Mouse (Mus musculus): ENCODE results near the gene Acr. TPM values are rescaled to one million over a fixed set of nuclear protein-coding genes. Genes with fewer than 3 reads are reported as not detected.

Acr gene
- polyA plus RNA-seq, 1 experiment from 2014 or later, result 1.0 TPM

DNA sequence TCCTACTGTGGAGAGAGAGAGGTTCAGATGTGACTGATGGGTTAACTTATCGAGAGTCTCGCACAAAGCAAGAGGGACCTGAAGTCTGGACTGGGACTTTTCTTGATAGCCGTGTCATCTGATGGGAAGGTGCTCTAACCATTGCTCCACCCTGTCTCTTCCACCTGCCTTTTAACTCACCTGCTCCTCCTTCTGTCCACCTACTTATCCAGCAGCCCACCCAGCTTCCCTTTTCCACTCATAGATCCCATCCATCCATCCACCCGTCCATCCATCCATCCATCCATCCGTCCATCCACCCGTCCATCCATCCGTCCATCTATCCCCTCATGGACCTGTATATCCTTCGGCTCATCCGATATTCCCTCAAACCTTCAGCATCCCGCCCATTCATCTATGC, 39.2 kb upstream of the Acr start:
- H3K27me3 ChIP-seq (replicated peaks), result peaks cover 19% of the 10 kb centered on the region
- no peak overlapping the region for H3K4me2 ChIP-seq (replicated peaks)
- no peaks in the 10 kb centered on the region for H3K9me3 ChIP-seq
- no peak overlapping the region for H3K9ac ChIP-seq
- H3K4me3 ChIP-seq, result no peak overlapping the region
- H3K4me1 ChIP-seq, result peaks cover 22% of the 10 kb centered on the region
- H3K27ac ChIP-seq, result no peak overlapping the region
- no peaks in the 10 kb centered on the region for H3K36me3 ChIP-seq
- no peak for ATAC-seq (ENCODE audit: low FRiP score, low read depth)
- WGBS, result 93% methylated on average over 10 of the region's 10 CpGs

DNA sequence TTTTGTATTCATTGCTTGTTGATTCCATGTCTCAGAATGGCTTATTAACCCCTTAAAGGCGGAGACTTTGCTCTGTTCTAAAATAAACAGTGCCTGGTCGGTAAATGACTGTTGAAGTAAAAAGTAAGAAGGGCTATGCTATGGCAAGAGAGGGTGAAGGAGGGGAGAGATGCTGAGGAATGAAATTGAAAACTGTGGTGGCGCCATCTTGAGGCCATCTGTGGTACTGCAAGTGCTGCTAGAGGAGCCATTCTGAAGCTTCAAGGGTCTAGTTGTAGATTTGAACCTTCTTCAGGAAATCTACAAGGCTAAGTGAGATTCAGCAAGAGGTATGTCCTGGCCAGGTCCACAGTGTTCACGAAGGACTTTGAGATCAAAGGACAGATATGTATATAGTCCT, 37.8 kb upstream of the Acr start:
- H3K9ac ChIP-seq, result no peak overlapping the region
- no peak for ATAC-seq (ENCODE audit: low FRiP score, low read depth)
- 5% methylated on average over 4 of the region's 4 CpGs for WGBS
- H3K36me3 ChIP-seq, result no peaks in the 10 kb centered on the region
- H3K27me3 ChIP-seq (replicated peaks), result 0 out of 2 replicates have a peak, but pooled peaks cover 6% of the 10 kb centered on the region
- no peaks in the 10 kb centered on the region for H3K9me3 ChIP-seq
- no peak overlapping the region for H3K4me2 ChIP-seq (replicated peaks)
- H3K4me3 ChIP-seq, result no peak overlapping the region
- no peak overlapping the region for H3K27ac ChIP-seq
- H3K4me1 ChIP-seq, result peaks cover 18% of the 10 kb centered on the region

DNA sequence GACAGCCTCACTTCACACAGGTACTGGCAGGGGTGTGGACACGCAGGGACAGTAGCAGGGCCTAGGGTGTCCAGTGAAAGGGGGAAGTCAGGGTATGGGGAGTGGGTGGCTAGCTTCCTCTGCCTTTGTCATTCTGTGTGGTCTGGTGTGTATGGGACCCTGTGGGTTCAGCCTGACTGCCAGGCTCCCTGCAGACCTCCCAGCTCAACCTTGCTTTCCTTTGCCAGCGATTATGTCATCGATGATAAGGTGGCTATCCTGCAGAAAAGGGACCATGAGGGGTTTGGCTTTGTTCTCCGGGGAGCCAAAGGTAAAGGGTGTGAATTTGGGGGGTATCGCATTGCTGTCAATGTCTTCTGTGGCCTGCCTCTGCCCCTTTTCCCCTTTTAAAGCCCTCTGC, 36.7 kb upstream of the Acr start:
- Histone ChIP-seq H3K4me3 (no peak overlapping the region), H3K4me1 (peaks cover 18% of the 10 kb centered on the region), H3K4me2 (replicated peaks) (no peak overlapping the region), H3K9me3 (no peaks in the 10 kb centered on the region), H3K27me3 (replicated peaks) (no peaks in the 10 kb centered on the region), H3K27ac (no peak overlapping the region), H3K9ac (no peak overlapping the region), H3K36me3 (no peaks in the 10 kb centered on the region)
- ATAC-seq (ENCODE audit: low FRiP score, low read depth), result no peak
- WGBS, result 89% methylated on average over 5 of the region's 5 CpGs

- Histone ChIP-seq H3K36me3 (no peaks in the 10 kb centered on the region), H3K4me2 (replicated peaks) (peak overlapping the region; percentile 60), H3K4me3 (peak overlapping the region; percentile 28), H3K9ac (peak overlapping the region; percentile 51), H3K9me3 (no peaks in the 10 kb centered on the region), H3K27ac (peak overlapping the region; percentile 28; the same call in 1 of the 2 replicates), H3K4me1 (peaks cover 18% of the 10 kb centered on the region), H3K27me3 (replicated peaks) (no peaks in the 10 kb centered on the region)
- ATAC-seq (ENCODE audit: low FRiP score, low read depth), result peak; percentile 88
- WGBS, result 26% methylated on average over 29 of the region's 29 CpGs
Observed at GRCm38 (mm10) chr15:89532026-89532923, 35.9 kb upstream of the Acr start.

GRCm38 (mm10) chr15:89532924-89533842, 34.9 kb upstream of the Acr start:
- peaks cover 18% of the 10 kb centered on the region for H3K4me1 ChIP-seq
- peak overlapping the region; percentile 28 for H3K4me3 ChIP-seq
- no peaks in the 10 kb centered on the region for H3K9me3 ChIP-seq
- 74% methylated on average over 23 of the region's 23 CpGs for WGBS
- no peaks in the 10 kb centered on the region for H3K27me3 ChIP-seq (replicated peaks)
- H3K36me3 ChIP-seq, result no peaks in the 10 kb centered on the region
- peak overlapping the region; percentile 51 for H3K9ac ChIP-seq
- ATAC-seq (ENCODE audit: low FRiP score, low read depth), result peak; percentile 71
- peak overlapping the region; percentile 60 for H3K4me2 ChIP-seq (replicated peaks)
- peak overlapping the region; percentile 28; the same call in 1 of the 2 replicates for H3K27ac ChIP-seq

DNA sequence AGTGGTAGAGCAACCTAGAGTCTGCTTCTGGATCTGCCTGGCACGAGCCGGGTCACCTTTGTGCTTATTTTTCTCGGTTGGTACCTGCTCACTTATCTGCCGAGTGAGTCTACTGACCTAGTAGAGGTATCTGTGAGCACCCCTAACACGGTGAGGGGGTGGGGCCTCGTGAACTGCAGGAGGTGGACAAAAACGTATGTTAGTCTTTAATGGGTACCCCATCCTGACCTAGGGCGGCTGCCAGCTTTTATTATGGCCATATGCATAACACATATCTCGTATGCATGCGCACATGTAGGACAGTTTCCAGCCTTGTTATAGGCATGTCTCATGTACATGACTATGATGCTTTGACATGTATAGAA, 34.3 kb upstream of the Acr start:
- Histone ChIP-seq H3K4me1 (peaks cover 18% of the 10 kb centered on the region), H3K9me3 (no peaks in the 10 kb centered on the region), H3K36me3 (no peaks in the 10 kb centered on the region), H3K4me2 (replicated peaks) (peak overlapping the region; percentile 60), H3K9ac (no peak overlapping the region), H3K4me3 (no peak overlapping the region), H3K27ac (no peak overlapping the region), H3K27me3 (replicated peaks) (no peaks in the 10 kb centered on the region)
- no peak for ATAC-seq (ENCODE audit: low FRiP score, low read depth)
- 88% methylated on average over 10 of the region's 10 CpGs for WGBS

DNA sequence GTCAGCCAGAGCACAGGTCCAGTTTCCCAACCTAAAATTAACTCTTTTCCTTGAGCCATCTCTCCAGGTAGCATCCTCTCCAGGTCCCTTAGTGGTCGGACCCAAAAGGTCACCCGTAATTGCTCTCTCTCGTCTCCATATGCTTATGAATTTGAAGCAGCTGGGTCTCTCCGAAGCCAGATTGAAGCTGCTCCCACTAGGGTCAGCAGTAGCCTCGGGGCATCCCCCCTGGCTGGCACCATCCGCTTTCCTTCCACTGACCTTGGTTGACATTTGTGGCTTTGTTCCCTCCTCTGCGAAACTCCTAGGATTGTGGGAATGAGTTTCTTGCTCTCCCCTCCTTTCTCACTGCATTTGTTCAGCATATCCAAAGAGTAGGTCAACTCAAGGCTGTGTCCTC, 24.0 kb upstream of the Acr start:
- Histone ChIP-seq H3K9ac (no peak overlapping the region), H3K27me3 (replicated peaks) (peaks cover 23% of the 10 kb centered on the region), H3K4me2 (replicated peaks) (no peak overlapping the region), H3K4me1 (peaks cover 18% of the 10 kb centered on the region), H3K36me3 (peaks cover 21% of the 10 kb centered on the region), H3K27ac (no peak overlapping the region), H3K4me3 (no peak overlapping the region), H3K9me3 (no peaks in the 10 kb centered on the region)
- ATAC-seq (ENCODE audit: low FRiP score, low read depth), result no peak
- WGBS, result 88% methylated on average over 7 of the region's 7 CpGs

DNA sequence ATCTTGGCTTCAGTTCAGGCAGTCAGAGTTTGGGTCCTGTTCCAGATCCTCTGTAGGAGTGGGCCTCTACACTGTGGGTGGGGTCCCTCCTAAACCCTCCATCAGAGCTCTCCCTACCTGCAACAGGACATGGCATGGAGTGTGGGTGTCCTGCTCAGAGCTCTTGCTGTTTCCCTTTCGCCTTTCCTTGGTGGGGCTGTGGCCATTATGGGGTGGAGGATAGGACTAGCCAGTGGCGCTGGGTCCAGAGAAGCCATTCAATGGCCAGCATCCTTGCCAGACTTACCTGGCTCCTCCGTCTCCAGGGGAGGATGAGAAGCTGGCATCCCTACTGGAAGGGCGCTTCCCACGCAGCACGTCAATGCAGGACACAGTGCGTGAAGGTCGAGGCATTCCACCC, 20.8 kb upstream of the Acr start:
- Histone ChIP-seq H3K27me3 (replicated peaks) (peaks cover 23% of the 10 kb centered on the region), H3K4me1 (peaks cover 18% of the 10 kb centered on the region), H3K4me3 (peak overlapping the region; percentile 25; the same call in 1 of the 2 replicates), H3K36me3 (peaks cover 22% of the 10 kb centered on the region), H3K27ac (no peak overlapping the region), H3K9me3 (no peaks in the 10 kb centered on the region), H3K9ac (peak overlapping the region; percentile 14; the same call in 1 of the 2 replicates), H3K4me2 (replicated peaks) (peak overlapping the region; percentile 61)
- no peak for ATAC-seq (ENCODE audit: low FRiP score, low read depth)
- WGBS, result 53% methylated on average over 8 of the region's 8 CpGs

DNA sequence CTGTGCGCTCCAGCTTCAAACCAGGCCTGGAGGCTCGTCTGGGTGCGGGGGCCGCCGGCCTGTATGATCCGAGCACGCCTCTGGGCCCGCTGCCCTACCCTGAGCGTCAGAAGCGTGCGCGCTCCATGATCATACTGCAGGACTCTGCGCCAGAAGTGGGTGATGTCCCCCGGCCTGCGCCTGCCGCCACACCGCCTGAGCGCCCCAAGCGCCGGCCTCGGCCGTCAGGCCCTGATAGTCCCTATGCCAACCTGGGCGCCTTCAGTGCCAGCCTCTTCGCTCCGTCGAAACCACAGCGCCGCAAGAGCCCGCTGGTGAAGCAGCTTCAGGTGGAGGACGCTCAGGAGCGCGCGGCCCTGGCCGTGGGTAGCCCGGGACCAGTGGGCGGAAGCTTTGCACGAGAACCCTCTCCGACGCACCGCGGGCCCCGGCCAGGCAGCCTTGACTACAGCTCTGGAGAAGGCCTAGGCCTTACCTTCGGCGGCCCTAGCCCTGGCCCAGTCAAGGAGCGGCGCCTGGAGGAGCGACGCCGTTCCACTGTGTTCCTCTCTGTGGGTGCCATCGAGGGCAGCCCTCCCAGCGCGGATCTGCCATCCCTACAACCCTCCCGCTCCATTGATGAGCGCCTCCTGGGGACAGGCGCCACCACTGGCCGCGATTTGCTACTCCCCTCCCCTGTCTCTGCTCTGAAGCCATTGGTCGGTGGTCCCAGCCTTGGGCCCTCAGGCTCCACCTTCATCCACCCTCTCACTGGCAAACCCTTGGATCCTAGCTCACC, 20.1 kb upstream of the Acr start:
- peak; percentile 86 for ATAC-seq (ENCODE audit: low FRiP score, low read depth)
- WGBS, result 5% methylated on average over 58 of the region's 58 CpGs
- H3K4me1 ChIP-seq, result peaks cover 18% of the 10 kb centered on the region
- H3K27me3 ChIP-seq (replicated peaks), result peaks cover 23% of the 10 kb centered on the region
- H3K36me3 ChIP-seq, result peaks cover 23% of the 10 kb centered on the region
- H3K9me3 ChIP-seq, result no peaks in the 10 kb centered on the region
- peak overlapping the region; percentile 14; the same call in 1 of the 2 replicates for H3K9ac ChIP-seq
- peak overlapping the region; percentile 61 for H3K4me2 ChIP-seq (replicated peaks)
- peak overlapping the region; percentile 25 for H3K4me3 ChIP-seq
- no peak overlapping the region for H3K27ac ChIP-seq

- Histone ChIP-seq H3K9me3 (no peaks in the 10 kb centered on the region), H3K4me3 (peak overlapping the region; percentile 25), H3K36me3 (peaks cover 15% of the 10 kb centered on the region; the same call in 1 of the 2 replicates), H3K4me1 (peaks cover 18% of the 10 kb centered on the region), H3K9ac (no peak overlapping the region), H3K4me2 (replicated peaks) (peak overlapping the region; percentile 61), H3K27me3 (replicated peaks) (peaks cover 23% of the 10 kb centered on the region), H3K27ac (no peak overlapping the region)
- peak; percentile 57 for ATAC-seq (ENCODE audit: low FRiP score, low read depth)
- WGBS, result 24% methylated on average over 11 of the region's 11 CpGs
Observed at GRCm38 (mm10) chr15:89548837-89549236, 19.3 kb upstream of the Acr start.

- ATAC-seq (ENCODE audit: low FRiP score, low read depth), result no peak
- WGBS, result 91% methylated on average over 8 of the region's 8 CpGs
Observed at GRCm38 (mm10) chr15:89550506-89550905, 17.6 kb upstream of the Acr start.

More at GRCm38 (mm10) chr15:89550506-89550905, 17.6 kb upstream of the Acr start:
- H3K4me1 ChIP-seq, result peaks cover 18% of the 10 kb centered on the region
- H3K36me3 ChIP-seq, result peaks cover 15% of the 10 kb centered on the region; the same call in 1 of the 2 replicates
- no peaks in the 10 kb centered on the region for H3K9me3 ChIP-seq
- no peak overlapping the region for H3K4me2 ChIP-seq (replicated peaks)
- H3K27ac ChIP-seq, result no peak overlapping the region
- H3K27me3 ChIP-seq (replicated peaks), result peaks cover 26% of the 10 kb centered on the region
- no peak overlapping the region for H3K4me3 ChIP-seq
- no peak overlapping the region for H3K9ac ChIP-seq
